Mouse (Mus musculus): ENCODE data around the gene Gm3376.
"Not testable (repeated sequence)": the region's sequence is repeated elsewhere in the genome, so short reads cannot be mapped to it uniquely, and the experiment has no call there.

Gene Gm3376

DNA sequence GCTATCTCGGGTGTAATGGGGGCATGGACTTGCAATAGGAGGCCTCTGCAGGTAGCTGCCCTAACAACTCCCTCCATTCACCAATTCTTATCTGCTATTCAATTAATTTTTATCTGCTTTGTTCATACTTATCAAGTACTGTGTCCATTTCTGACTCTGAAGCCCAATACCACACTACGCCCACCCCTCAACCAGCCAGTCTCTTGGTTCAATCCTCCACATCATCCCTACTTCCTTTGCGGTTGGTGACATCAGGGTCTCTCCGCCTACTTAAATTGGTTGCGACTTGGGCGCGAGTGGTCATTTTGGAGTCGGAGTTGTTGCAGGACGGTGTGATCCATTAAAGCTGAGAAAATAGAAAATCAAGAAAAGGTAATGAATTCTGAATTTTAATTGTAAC, at the start of gene Gm3376:
Gene Gm3376, plus strand, starts transcription at position 301 of the 400 bp plus-strand sequence.
- DNase-seq (ENCODE audit: extremely low read depth, low read depth, low spot score): not testable (repeated sequence)

Measured in fat pad, adult 2 months (tissue).